Mouse (Mus musculus) frontal cortex, postnatal 36 days (tissue): Measurements from ENCODE around the gene Milr1.
A peak's percentile ranks its signal among the peaks of the same experiment; 100 is the strongest.
"Not testable (repeated sequence)": the region's sequence is repeated elsewhere in the genome, so short reads cannot be mapped to it uniquely, and the experiment has no call there.

Source experiments
- DNase-seq, 2 experiments: peaks; one replicate each; pipeline ENCODE4 v3.0.0; 2022; ENCODE audit warnings: low spot score in 2 of 2

Gene Milr1

GRCm38 (mm10) chr11:106776960-106777359 lies 25.9 kb downstream of the Milr1 start:
- DNase-seq, result no peak

- no peak for DNase-seq
Measured at GRCm38 (mm10) chr11:106777395-106777794, 26.4 kb downstream of the Milr1 start.

GRCm38 (mm10) chr11:106778132-106778531 lies 27.1 kb downstream of the Milr1 start:
- DNase-seq, result no peak

- DNase-seq, result no peak
Measured at GRCm38 (mm10) chr11:106778589-106779387, 27.8 kb downstream of the Milr1 start.

GRCm38 (mm10) chr11:106779388-106780088 lies 28.5 kb downstream of the Milr1 start, which contains the start of gene Polg2:
Gene Polg2 (minus strand): TSS chr11:106779537.
- DNase-seq, result peak; percentile 92 to 94

- no peak for DNase-seq
Measured at GRCm38 (mm10) chr11:106780089-106780425, 29.0 kb downstream of the Milr1 start.

GRCm38 (mm10) chr11:106780590-106781220 lies 29.7 kb downstream of the Milr1 start:
- DNase-seq, result no peak

- DNase-seq, result not testable (repeated sequence)
Measured at GRCm38 (mm10) chr11:106782271-106782670, 31.2 kb downstream of the Milr1 start.

GRCm38 (mm10) chr11:106782841-106783764 lies 32.1 kb downstream of the Milr1 start:
- no peak for DNase-seq

- no peak for DNase-seq
Measured at GRCm38 (mm10) chr11:106784476-106784875, 33.5 kb downstream of the Milr1 start.

GRCm38 (mm10) chr11:106785043-106785442 lies 34.0 kb downstream of the Milr1 start:
- no peak for DNase-seq

GRCm38 (mm10) chr11:106787131-106788025 lies 36.4 kb downstream of the Milr1 start:
- DNase-seq, result peak; percentile 83 to 88

GRCm38 (mm10) chr11:106788026-106788774 lies 37.2 kb downstream of the Milr1 start:
- DNase-seq, result peak; percentile 98 to 99

- peak; percentile 94 to 98 for DNase-seq
Measured at GRCm38 (mm10) chr11:106788775-106789459, 37.9 kb downstream of the Milr1 start, which contains the start of the genes Ddx5 and Cep95. Gene Ddx5 (minus strand): TSS chr11:106789185. Gene Cep95 (plus strand): TSS chr11:106789252.

GRCm38 (mm10) chr11:106789649-106790048 lies 38.6 kb downstream of the Milr1 start:
- no peak for DNase-seq

GRCm38 (mm10) chr11:106793846-106794245 lies 42.8 kb downstream of the Milr1 start:
- DNase-seq, result no peak

GRCm38 (mm10) chr11:106795679-106796078 lies 44.7 kb downstream of the Milr1 start:
- no peak for DNase-seq

GRCm38 (mm10) chr11:106802069-106802627 lies 51.1 kb downstream of the Milr1 start:
- no peak for DNase-seq

- not testable (repeated sequence) for DNase-seq
Measured at GRCm38 (mm10) chr11:106807442-106807841, 56.4 kb downstream of the Milr1 start.
